Mouse (Mus musculus) left cerebral cortex, postnatal 10 days (tissue): ENCODE measurements at regions not wholly inside any gene's neighbourhood (a gene's known extent, or its start where the extent isn't known, plus 50 kb on each side); places are given as distances from the start of the nearest gene placed in this dataset.
"Not testable (repeated sequence)": the region's sequence is repeated elsewhere in the genome, so short reads cannot be mapped to it uniquely, and the experiment has no call there.

ENCODE experiments used
- DNase-seq, 2 experiments: peaks; one replicate each; pipeline ENCODE4 v3.0.0; 2021 to 2022; ENCODE audit warnings: low spot score in 2 of 2, mixed read lengths in 1 of 2; ENCODE audit errors: extremely low spot score in 1 of 2
- intact Hi-C: fragments of 180-260 bp; cut with DNase I; formaldehyde crosslinking; loops from one replicate; pipeline ENCODE4 v1.15.1; 2025

- intact Hi-C loops: no loop called here
Observed at GRCm38 (mm10) chr14:17513756-17514155, 146.3 kb upstream of the Thrb start.

GRCm38 (mm10) chr14:17522696-17523095, 137.4 kb upstream of the Thrb start:
- intact Hi-C loops: no loop called here
- DNase-seq: no peak

More at GRCm38 (mm10) chr14:17513756-17514155, 146.3 kb upstream of the Thrb start:
- DNase-seq: peak in 1 of 2 experiments; percentile 8

DNA sequence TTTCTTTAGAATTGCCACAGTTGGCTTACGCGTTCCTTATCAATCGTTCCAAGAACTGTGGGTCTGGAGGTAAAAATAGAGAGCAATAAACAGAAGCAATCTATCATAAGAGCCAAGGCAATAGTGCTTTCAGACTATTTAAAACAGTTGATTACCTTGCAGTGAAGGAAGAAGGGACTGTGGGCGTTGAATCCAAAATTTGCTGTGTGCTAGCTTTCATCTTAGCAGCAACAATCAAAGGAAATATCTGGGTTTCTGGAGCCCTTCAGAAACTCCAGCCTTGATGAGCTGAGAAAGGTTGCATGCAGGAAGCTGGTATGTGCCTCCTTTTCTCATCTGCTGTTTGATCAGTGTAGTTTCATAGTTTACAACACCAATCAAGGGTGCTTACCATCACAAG, 136.1 kb upstream of the Thrb start:
- intact Hi-C loops: no loop called here
- DNase-seq: no peak

- intact Hi-C loops: no loop called here
- no peak for DNase-seq
Observed at GRCm38 (mm10) chr14:17539322-17539721, 120.7 kb upstream of the Thrb start.

- DNase-seq: no peak
- intact Hi-C loops: no loop called here
Observed at GRCm38 (mm10) chr14:17556458-17556857, 103.6 kb upstream of the Thrb start.

DNA sequence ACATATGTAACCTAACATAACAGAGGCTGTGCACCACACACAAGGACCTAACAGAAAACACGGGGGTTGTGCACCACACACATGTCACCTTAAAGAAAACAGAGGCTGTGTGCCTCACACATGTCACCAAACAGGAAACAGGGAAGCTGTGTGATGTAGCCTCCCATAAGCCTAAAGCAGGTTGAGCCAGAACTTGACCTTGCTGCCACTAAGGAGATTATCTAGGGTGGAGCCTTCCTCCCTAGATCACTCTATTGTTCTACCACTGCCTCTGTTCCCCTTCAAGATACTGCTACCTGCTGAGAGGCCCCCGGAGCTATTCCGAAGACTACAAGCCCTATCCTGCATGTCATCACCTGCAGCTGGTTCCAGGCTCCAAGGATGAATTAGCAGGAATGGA, 100.1 kb upstream of the Thrb start:
- DNase-seq, intact Hi-C loops: not testable (repeated sequence)

GRCm38 (mm10) chr14:17567927-17568326, 92.1 kb upstream of the Thrb start:
- intact Hi-C loops: no loop called here
- DNase-seq: peak in 1 of 2 experiments; percentile 10

DNA sequence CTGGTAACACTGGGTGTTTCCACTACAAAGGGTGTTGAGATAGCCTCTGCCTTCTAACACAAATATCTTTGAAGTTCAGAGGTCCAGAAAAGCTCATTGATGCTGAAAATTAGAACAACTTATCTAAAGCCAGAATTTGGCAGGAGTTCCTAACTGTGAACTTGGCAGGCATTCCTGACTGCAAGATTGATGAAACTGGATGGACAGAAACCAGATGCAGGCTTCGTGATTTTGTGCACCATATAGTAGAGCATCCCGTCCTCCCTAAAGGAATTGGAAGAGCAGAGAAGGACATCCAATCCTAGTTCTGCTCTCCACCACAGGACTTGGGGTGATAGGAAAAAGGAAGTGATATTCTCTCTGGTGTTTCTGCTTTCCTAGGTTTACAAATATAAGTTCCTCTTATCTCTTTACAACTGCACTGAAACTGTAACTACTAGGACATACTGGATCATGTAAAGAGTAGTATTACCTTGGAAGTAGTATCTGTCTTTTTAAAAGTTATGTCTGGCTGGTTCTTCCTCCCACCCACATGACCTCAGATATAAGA, 90.9 kb upstream of the Thrb start:
- no peak for DNase-seq
- intact Hi-C loops: no loop called here

DNA sequence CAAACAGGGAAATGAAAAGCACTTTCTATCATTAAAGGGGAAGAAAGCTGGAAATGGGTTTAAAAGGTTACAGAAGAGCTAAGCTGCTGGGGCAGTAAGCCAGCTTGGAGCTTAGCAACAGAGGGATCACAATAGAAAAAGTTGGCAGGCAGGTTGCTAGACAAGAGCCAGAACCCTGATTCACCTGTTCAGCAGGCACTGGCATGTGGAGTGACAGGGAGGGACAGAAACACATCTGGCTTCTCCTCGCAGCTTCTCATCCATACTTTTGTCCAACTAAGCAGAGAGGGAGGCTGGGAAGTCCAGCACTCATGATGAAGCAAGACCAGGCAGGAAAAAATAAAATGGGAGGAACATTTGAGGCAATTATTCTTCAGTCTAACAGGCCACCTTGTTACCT, 81.3 kb upstream of the Thrb start:
- no peak for DNase-seq
- intact Hi-C loops: no loop called here

- intact Hi-C loops: no loop called here
- DNase-seq: no peak
Observed at GRCm38 (mm10) chr14:17589595-17589994, 70.5 kb upstream of the Thrb start.

DNA sequence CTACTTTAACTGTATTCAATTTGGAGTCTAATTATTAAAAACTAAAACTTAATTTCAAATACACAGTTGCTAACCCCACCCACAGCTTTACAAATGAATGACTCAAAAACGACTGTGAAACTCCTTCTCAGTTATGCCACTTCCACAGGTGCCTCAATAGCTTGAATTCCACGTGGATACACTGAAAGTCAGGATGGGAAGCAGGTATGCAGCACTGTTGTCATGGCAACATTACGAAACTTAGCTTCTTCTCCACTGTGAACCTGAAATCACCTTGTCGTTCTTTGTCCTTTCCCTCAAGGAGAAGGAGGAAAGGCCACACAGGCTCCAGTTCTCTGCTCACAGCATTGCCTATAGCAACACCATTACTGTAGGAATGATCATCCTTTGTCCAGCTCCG, 60.5 kb upstream of the Thrb start:
- DNase-seq: no peak
- intact Hi-C loops: no loop called here

DNA sequence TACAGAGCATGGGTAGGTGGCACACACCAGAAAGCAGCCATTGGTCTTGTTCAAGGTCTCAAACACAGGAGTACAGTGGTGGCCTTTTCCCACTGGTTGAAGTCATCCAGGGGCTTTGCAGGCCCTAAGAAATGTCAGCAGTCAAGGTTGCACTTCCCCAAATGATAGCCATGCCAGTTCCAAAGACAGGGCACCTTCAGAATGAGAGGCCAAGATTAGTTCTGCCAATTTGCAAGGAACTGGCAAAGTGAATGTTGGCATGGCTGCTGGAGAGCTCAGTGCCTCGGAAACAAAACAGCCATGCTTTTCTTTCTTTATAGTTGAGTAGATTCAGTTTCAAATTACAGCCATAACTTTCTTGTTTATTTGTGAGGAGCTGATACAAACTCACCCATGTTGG, 57.7 kb upstream of the Thrb start:
- DNase-seq: no peak
- intact Hi-C loops: no loop called here

- intact Hi-C loops: loop anchor here (5.0 kb wide), 1 partner anchor 89 kb away; no protein-coding TSS in a partner anchor
- no peak for DNase-seq
Observed at GRCm38 (mm10) chr14:17606018-17606417, 54.0 kb upstream of the Thrb start.

GRCm38 (mm10) chr14:17607186-17607585, 52.9 kb upstream of the Thrb start:
- DNase-seq: peak in 1 of 2 experiments; percentile 31
- intact Hi-C loops: loop anchor here (5.0 kb wide), 1 partner anchor 90 kb away; no protein-coding TSS in a partner anchor
